Mouse (Mus musculus) heart, postnatal 0 days (tissue): ENCODE data around the gene Slc38a11.

Source experiments
- CTCF ChIP-seq: IDR thresholded peaks from 2 replicates; pipeline ENCODE4 v1.5.1; 2016; ENCODE audit warnings: antibody characterized with exemption, control low read depth, low read depth
- EP300 ChIP-seq: IDR thresholded peaks from 2 replicates; pipeline ENCODE4 v1.6.1; 2016; ENCODE audit warnings: antibody characterized with exemption, low read depth

DNA sequence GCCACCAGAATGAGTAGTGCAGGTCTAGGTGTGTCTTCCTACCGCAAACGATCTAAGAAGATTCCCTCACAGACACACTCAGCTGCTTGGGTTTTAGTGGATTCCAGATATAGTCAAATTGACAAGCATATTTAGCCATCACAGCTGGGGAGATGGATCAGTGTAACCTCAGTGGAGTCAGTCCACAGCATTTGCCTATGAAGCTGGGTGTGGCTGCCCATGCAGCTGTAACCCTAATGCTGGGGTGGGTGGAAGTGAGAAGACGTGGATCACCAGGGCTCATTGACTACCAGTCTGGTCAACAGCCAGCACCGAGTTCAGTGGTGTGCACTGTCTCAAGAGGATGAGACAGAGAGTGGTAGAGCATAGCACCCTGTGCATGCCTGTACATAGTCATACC, 74.1 kb downstream of the Slc38a11 start:
- no peak for TF ChIP-seq CTCF
- no peak for TF ChIP-seq EP300
